Mouse (Mus musculus) myocyte (in vitro differentiated cells): Measurements from ENCODE around the gene Brf1. TPM values are rescaled to one million over a fixed set of nuclear protein-coding genes. Genes with fewer than 3 reads are reported as not detected.
A peak's percentile ranks its signal among the peaks of the same experiment; 100 is the strongest.

Experiments used
- H3K27me3 ChIP-seq: one replicate; pipeline ENCODE4 v1.6.1; 2011; ENCODE audit not compliant: control insufficient read depth, insufficient read depth, insufficient read length
- H3K36me3 ChIP-seq: one replicate; pipeline ENCODE4 v1.6.1; 2011; ENCODE audit not compliant: control insufficient read depth, insufficient read depth
- H3K4me2 ChIP-seq: one replicate; pipeline ENCODE4 v1.6.1; 2011; ENCODE audit warnings: low read depth, control low read depth
- H3K4me3 ChIP-seq: one replicate; pipeline ENCODE4 v1.5.1; 2011; ENCODE audit warnings: mild to moderate bottlenecking, control low read depth, moderate library complexity
- H3K79me2 ChIP-seq: one replicate; pipeline ENCODE4 v1.6.1; 2011; ENCODE audit not compliant: control insufficient read depth, insufficient read depth
- H3ac ChIP-seq: one replicate; pipeline ENCODE4 v1.6.1; 2011; ENCODE audit not compliant: control insufficient read depth, insufficient read length
- CEBPB ChIP-seq: IDR thresholded peaks from 2 replicates; pipeline ENCODE4 v1.6.1; 2011; ENCODE audit warnings: mild to moderate bottlenecking, moderate library complexity; ENCODE audit not compliant: poor library complexity, insufficient read depth, severe bottlenecking
- E2F4 ChIP-seq: IDR thresholded peaks from one replicate; pipeline ENCODE4 v1.6.1; 2011; ENCODE audit warnings: mild to moderate bottlenecking, control low read depth, moderate library complexity; ENCODE audit not compliant: insufficient read depth
- MAX ChIP-seq: IDR thresholded peaks from one replicate; pipeline ENCODE4 v1.6.1; 2011; ENCODE audit warnings: low read depth, mild to moderate bottlenecking, control low read depth
- MYOD1 ChIP-seq, 3 experiments: IDR thresholded peaks; one replicate each; pipeline ENCODE4 v1.6.1; 2011; ENCODE audit warnings: control low read depth in 2 of 3, low read depth in 2 of 3, mild to moderate bottlenecking in 2 of 3, moderate library complexity in 1 of 3; ENCODE audit not compliant: insufficient read length in 2 of 3, control insufficient read depth in 1 of 3
- MYOG ChIP-seq, 3 experiments: IDR thresholded peaks; one replicate each; pipeline ENCODE4 v1.6.1; 2011; ENCODE audit warnings: control low read depth in 2 of 3, low read depth in 2 of 3, mild to moderate bottlenecking in 2 of 3; ENCODE audit not compliant: insufficient read length in 2 of 3, control insufficient read depth in 1 of 3, insufficient read depth in 1 of 3
- POLR2A ChIP-seq: IDR thresholded peaks from one replicate; pipeline ENCODE4 v1.6.1; 2011; ENCODE audit warnings: low read depth, mild to moderate bottlenecking, control low read depth, moderate library complexity; ENCODE audit not compliant: insufficient read length
- POLR2AphosphoS2 ChIP-seq: IDR thresholded peaks from one replicate; pipeline ENCODE4 v1.6.1; 2011; ENCODE audit warnings: low read depth, control low read depth; ENCODE audit not compliant: insufficient read length
- REST ChIP-seq: IDR thresholded peaks from one replicate; pipeline ENCODE4 v1.6.1; 2011; ENCODE audit warnings: mild to moderate bottlenecking, control low read depth, moderate library complexity; ENCODE audit not compliant: insufficient read depth, insufficient read length
- SRF ChIP-seq: IDR thresholded peaks from one replicate; pipeline ENCODE4 v1.6.1; 2011; ENCODE audit warnings: low read depth; ENCODE audit not compliant: control insufficient read depth, insufficient read length
- TCF12 ChIP-seq: IDR thresholded peaks from one replicate; pipeline ENCODE4 v1.6.1; 2011; ENCODE audit warnings: mild to moderate bottlenecking, control low read depth; ENCODE audit not compliant: poor library complexity, insufficient read depth, severe bottlenecking
- TCF3 ChIP-seq: IDR thresholded peaks from one replicate; pipeline ENCODE4 v1.6.1; 2011; ENCODE audit warnings: low read depth, control low read depth; ENCODE audit not compliant: insufficient read length
- USF1 ChIP-seq: IDR thresholded peaks from one replicate; pipeline ENCODE4 v1.6.1; 2011; ENCODE audit warnings: low read depth, mild to moderate bottlenecking, control low read depth, moderate library complexity
- polyA plus RNA-seq: library from polyadenylated mRNA; unstranded; fragments of >200 nt; fragmentation: generic; extraction: Trizol; gene quantifications from one replicate; pipeline ENCODE4 v1.2.1, GENCODE M21; 2012; ENCODE audit warnings: missing spikeins

The Brf1 gene
- polyA plus RNA-seq, 1 experiment, result 27.9 TPM

DNA sequence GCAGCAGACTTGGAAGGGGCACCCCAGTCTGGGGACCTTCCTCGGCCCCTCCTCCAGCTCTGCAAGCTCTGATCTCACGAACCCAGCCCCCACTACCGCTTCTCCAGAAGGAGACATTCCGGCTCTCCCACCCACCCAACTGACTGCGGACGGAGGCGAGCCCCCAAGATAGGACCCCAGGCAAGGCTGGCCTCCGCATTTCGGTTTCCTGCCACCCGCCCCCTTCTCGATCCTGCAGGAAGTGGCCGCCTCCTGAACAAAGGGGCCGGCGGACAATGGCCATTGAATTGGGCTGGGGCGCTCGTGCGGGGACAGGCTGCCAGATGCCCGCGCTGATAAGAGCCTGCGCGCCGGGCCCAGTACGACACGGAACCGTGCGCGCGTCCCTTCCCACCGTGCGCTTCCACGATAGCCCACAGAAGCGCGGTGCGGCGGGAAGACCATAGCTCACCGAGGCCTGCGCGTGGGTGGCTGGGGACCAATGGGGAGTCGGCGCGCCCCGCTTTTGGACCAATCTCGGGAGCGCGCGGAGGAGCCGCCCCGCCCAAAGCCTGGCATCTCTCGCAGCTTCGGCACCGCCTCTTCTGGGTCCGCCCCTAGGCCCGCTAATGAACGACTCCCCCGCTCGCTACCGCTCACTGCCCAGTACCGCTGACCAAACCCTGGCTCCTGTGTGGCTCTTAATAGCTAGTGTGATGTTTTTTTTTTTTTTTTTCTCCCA lies 50.3 kb downstream of the Brf1 start:
- no peaks in the 10 kb centered on the region for H3K36me3 ChIP-seq
- H3K79me2 ChIP-seq, result no peaks in the 10 kb centered on the region
- no peaks in the 10 kb centered on the region for H3K27me3 ChIP-seq
- TF ChIP-seq POLR2AphosphoS2 (peak; percentile 94), REST (no peak), POLR2A (peak; percentile 83), TCF12 (no peak), E2F4 (no peak), SRF (no peak)
- peak overlapping the region; percentile 84 for H3K4me2 ChIP-seq
- H3ac ChIP-seq, result peak overlapping the region; percentile 7
- peak overlapping the region; percentile 32 for H3K4me3 ChIP-seq

DNA sequence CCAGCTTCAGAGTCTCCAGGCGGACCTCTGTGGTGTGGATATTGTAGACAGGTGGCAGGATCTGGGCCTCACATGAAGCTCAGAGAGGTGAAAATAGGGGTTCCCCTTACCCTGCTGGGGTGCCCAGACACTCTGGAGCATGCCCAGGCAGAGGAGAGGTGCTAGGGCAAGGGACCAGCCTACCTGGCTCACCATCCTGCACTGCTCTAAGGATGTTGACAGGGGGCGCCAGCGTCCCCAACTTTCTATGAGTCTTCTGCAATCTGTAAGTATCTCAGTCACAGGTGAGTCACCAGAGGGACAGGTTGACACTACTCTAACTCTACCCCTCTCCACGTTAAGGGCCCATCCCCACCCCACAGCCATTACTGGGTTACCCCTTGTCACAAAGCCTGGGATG lies 53.2 kb downstream of the Brf1 start:
- no peaks in the 10 kb centered on the region for H3K79me2 ChIP-seq
- H3K36me3 ChIP-seq, result no peaks in the 10 kb centered on the region

DNA sequence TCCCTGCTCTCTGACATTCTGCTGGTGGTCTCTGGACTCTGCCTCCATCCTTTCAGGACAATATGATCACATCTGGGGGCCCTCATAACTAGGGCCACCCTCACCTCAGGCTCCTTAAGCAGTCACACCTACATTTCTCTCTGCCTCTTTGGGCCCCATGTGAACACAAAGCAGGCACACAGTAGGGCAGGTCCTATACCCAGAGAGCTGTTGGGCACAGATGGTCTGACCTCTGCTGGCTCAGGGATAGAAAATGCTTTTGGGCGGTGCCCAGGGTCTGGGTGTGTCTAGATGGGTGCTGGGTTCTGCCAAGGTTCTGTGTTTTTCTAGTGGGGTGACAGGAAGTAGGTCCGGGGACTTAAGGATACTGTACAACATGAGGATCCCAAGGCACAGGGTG lies 56.8 kb downstream of the Brf1 start:
- no peaks in the 10 kb centered on the region for H3K36me3 ChIP-seq
- no peaks in the 10 kb centered on the region for H3K27me3 ChIP-seq
- H3K79me2 ChIP-seq, result no peaks in the 10 kb centered on the region
- H3K4me3 ChIP-seq, result no peak overlapping the region
- H3ac ChIP-seq, result no peak overlapping the region
- no peak overlapping the region for H3K4me2 ChIP-seq
- TF ChIP-seq POLR2AphosphoS2 (no peak), TCF12 (no peak), POLR2A (no peak), USF1 (no peak), MAX (no peak), CEBPB (no peak), E2F4 (no peak), TCF3 (no peak), REST (no peak), MYOD1 (IDR thresholded peaks at IDR 0.05; ENCODE audit: control insufficient read depth in 1 of 3, insufficient read length in 2 of 3, low read depth in 2 of 3) (no peak), SRF (no peak), MYOG (IDR thresholded peaks at IDR 0.05; ENCODE audit: control insufficient read depth in 1 of 3, insufficient read depth in 1 of 3, insufficient read length in 2 of 3, low read depth in 2 of 3) (no peak)

More for the DNA sequence above, 53.2 kb downstream of the Brf1 start:
- Histone ChIP-seq H3K4me3 (no peak overlapping the region), H3ac (no peak overlapping the region), H3K4me2 (no peak overlapping the region), H3K27me3 (no peaks in the 10 kb centered on the region)
- TF ChIP-seq SRF (no peak), POLR2AphosphoS2 (no peak)

DNA sequence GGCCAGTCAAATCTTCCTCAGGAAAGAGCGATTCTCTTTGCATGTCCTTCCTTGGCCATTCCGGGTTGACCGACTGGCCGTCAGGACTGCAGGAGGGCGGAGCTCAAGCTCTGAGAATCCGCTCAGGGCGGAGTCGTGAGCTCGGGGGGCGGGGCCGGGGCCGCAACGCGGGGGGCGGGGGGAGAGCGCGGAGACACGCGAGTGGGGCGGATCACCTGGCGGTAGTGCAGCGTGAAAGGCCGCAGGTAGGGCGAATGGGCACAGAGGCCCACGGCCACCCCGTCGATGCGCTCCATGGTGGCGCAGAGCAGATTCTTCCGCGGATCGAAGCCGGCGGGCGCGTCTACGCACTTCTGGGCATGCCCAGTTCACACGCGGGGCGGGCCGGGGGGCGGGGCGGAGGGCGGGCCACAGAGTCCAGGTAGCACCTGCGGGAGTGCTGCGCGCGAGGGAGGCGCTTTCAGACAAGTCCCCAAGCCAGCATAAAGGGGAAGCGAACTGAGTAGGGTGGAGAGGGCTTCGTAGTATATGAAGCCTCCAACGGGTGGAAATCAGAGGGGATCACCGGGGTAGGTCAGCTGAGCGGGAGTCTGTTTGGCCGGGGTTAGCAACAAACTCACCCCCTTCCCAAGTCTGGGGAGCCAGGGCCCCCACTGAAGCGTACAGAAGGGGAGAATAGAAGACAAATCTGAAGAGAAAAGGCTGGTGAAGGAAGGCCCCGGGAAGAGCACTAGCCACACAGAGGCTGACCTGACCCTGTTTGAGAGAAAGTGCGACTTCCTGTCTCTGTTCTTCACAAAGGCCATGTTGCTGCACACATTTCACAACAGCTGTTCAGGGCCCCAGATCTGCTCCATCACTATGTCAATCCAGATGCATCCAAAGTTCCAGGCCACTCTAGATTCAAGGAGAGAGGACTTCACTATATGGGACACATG lies 58.5 kb downstream of the Brf1 start, which contains the start of gene Nudt14:
TSS of gene Nudt14 (minus strand) at position 349 of the 938 bp plus-strand sequence.
- peak within 1 kb of the TSS; percentile 35 for H3K4me3 ChIP-seq
- no peaks in the 10 kb centered on the region for H3K36me3 ChIP-seq
- peak within 1 kb of the TSS; percentile 42 for H3ac ChIP-seq
- no peaks in the 10 kb centered on the region for H3K79me2 ChIP-seq
- TF ChIP-seq TCF12 (no peak), MYOG (IDR thresholded peaks at IDR 0.05; ENCODE audit: control insufficient read depth in 1 of 3, insufficient read depth in 1 of 3, insufficient read length in 2 of 3, low read depth in 2 of 3) (no peak), POLR2AphosphoS2 (peak; percentile 72), E2F4 (no peak), TCF3 (no peak), MYOD1 (IDR thresholded peaks at IDR 0.05; ENCODE audit: control insufficient read depth in 1 of 3, insufficient read length in 2 of 3, low read depth in 2 of 3) (no peak), POLR2A (peak; percentile 77), CEBPB (no peak), SRF (peak; percentile 60), MAX (no peak), REST (no peak), USF1 (no peak)
- H3K27me3 ChIP-seq, result no peaks in the 10 kb centered on the region
- peak within 1 kb of the TSS; percentile 96 for H3K4me2 ChIP-seq
